Mouse (Mus musculus) intestine, embryonic 15.5 days (tissue): ENCODE results near the gene Oser1. TPM values are rescaled to one million over a fixed set of nuclear protein-coding genes. Genes with fewer than 3 reads are reported as not detected.
"Not testable (repeated sequence)": the region's sequence is repeated elsewhere in the genome, so short reads cannot be mapped to it uniquely, and the experiment has no call there.

Source experiments
- ATAC-seq: fragments of 200-750 bp; cut with Nextera tagmentation; 2 replicates; pipeline ENCODE4 v1.8.0; 2017; ENCODE audit warnings: moderate TSS enrichment, moderate library complexity
- H3K27ac ChIP-seq: fragments of 300-500 bp; sonication (generic); 2 replicates; pipeline ENCODE4 v1.5.1; 2015; ENCODE audit warnings: mild to moderate bottlenecking, inconsistent platforms
- H3K27me3 ChIP-seq: fragments of 300-500 bp; sonication (generic); replicated peaks from 2 replicates; pipeline ENCODE4 v1.6.1; 2015; ENCODE audit warnings: inconsistent platforms
- H3K36me3 ChIP-seq: fragments of 300-500 bp; sonication (generic); 2 replicates; pipeline ENCODE4 v1.6.1; 2015; ENCODE audit warnings: inconsistent platforms
- H3K4me1 ChIP-seq: fragments of 300-500 bp; sonication (generic); replicated peaks from 2 replicates; pipeline ENCODE4 v1.6.1; 2015; ENCODE audit warnings: inconsistent platforms
- H3K4me2 ChIP-seq: fragments of 300-500 bp; sonication (generic); replicated peaks from 2 replicates; pipeline ENCODE4 v1.6.1; 2015; ENCODE audit warnings: mild to moderate bottlenecking, inconsistent platforms
- H3K4me3 ChIP-seq: fragments of 300-500 bp; sonication (generic); replicated peaks from 2 replicates; pipeline ENCODE4 v1.5.1; 2015; ENCODE audit warnings: inconsistent platforms
- H3K9ac ChIP-seq: fragments of 300-500 bp; sonication (generic); 2 replicates; pipeline ENCODE4 v1.6.1; 2015; ENCODE audit warnings: inconsistent platforms
- H3K9me3 ChIP-seq: fragments of 300-500 bp; sonication (generic); 2 replicates; pipeline ENCODE4 v1.6.1; 2016; ENCODE audit warnings: inconsistent platforms
- WGBS: fragments of 180-500 bp; shearing (Covaris S2); methylation state at CpG from one replicate; pipeline ENCODE4 v1.1.7; 2015; 5-methylcytosine and 5-hydroxymethylcytosine counted together
- polyA plus RNA-seq: library from polyadenylated mRNA; unstranded; fragments of >200 nt; fragmentation: Nextera tagmentation; extraction: Ambion mirVana; gene quantifications from 2 replicates; pipeline ENCODE4 v1.2.1, GENCODE M21; 2015

The Oser1 gene
- polyA plus RNA-seq, 1 experiment from 2014 or later = 87.4 TPM

- no peak overlapping the region for H3K4me3 ChIP-seq
- H3K36me3 ChIP-seq = peaks cover 6% of the 10 kb centered on the region; the same call in 1 of the 2 replicates
- H3K4me2 ChIP-seq = no peak overlapping the region
- H3K27me3 ChIP-seq = no peaks in the 10 kb centered on the region
- no peak overlapping the region for H3K27ac ChIP-seq
- no peaks in the 10 kb centered on the region for H3K9me3 ChIP-seq
- no peak overlapping the region for H3K9ac ChIP-seq
- no peak for ATAC-seq
- H3K4me1 ChIP-seq = peaks cover 13% of the 10 kb centered on the region
- WGBS = 81% methylated on average over 6 of the region's 6 CpGs
Observed at GRCm38 (mm10) chr2:163417026-163417425, 7.5 kb downstream of the Oser1 start.

GRCm38 (mm10) chr2:163412846-163413590, 11.5 kb downstream of the Oser1 start:
- Histone ChIP-seq H3K36me3 (peaks cover 17% of the 10 kb centered on the region), H3K27ac (no peak overlapping the region), H3K4me1 (peaks cover 3% of the 10 kb centered on the region), H3K27me3 (no peaks in the 10 kb centered on the region), H3K4me3 (no peak overlapping the region), H3K9me3 (no peaks in the 10 kb centered on the region), H3K4me2 (no peak overlapping the region), H3K9ac (no peak overlapping the region)
- ATAC-seq = no peak
- WGBS = 87% methylated on average over 9 of the region's 9 CpGs

- peaks cover 17% of the 10 kb centered on the region for H3K36me3 ChIP-seq
- no peaks in the 10 kb centered on the region; the same call in 1 of the 2 replicates for H3K4me1 ChIP-seq
- no peak for ATAC-seq
- H3K4me3 ChIP-seq = no peak overlapping the region
- H3K9me3 ChIP-seq = no peaks in the 10 kb centered on the region
- 89% methylated on average over 4 of the region's 4 CpGs for WGBS
- H3K27me3 ChIP-seq = no peaks in the 10 kb centered on the region
- H3K9ac ChIP-seq = no peak overlapping the region
- no peak overlapping the region for H3K27ac ChIP-seq
- no peak overlapping the region for H3K4me2 ChIP-seq
Observed at GRCm38 (mm10) chr2:163412419-163412818, 12.1 kb downstream of the Oser1 start.

- ATAC-seq = no peak
- H3K4me2 ChIP-seq = no peak overlapping the region
- no peak overlapping the region for H3K9ac ChIP-seq
- no peak overlapping the region for H3K27ac ChIP-seq
- WGBS = 88% methylated on average over 4 of the region's 4 CpGs
- peaks cover 20% of the 10 kb centered on the region for H3K36me3 ChIP-seq
- H3K4me3 ChIP-seq = no peak overlapping the region
- H3K9me3 ChIP-seq = no peaks in the 10 kb centered on the region
- no peaks in the 10 kb centered on the region for H3K27me3 ChIP-seq
- no peaks in the 10 kb centered on the region for H3K4me1 ChIP-seq
Observed at GRCm38 (mm10) chr2:163411840-163412239, 12.7 kb downstream of the Oser1 start.

- not testable (repeated sequence) for H3K4me2 ChIP-seq, H3K4me1 ChIP-seq, H3K27ac ChIP-seq, H3K4me3 ChIP-seq, H3K9me3 ChIP-seq, ATAC-seq, H3K27me3 ChIP-seq, H3K9ac ChIP-seq
- 89% methylated on average over 3 of the region's 3 CpGs for WGBS
- H3K36me3 ChIP-seq = peaks cover 20% of the 10 kb centered on the region
Observed at GRCm38 (mm10) chr2:163411344-163411743, 13.2 kb downstream of the Oser1 start.

- H3K4me2 ChIP-seq = no peak overlapping the region
- no peak overlapping the region for H3K9ac ChIP-seq
- no peaks in the 10 kb centered on the region for H3K9me3 ChIP-seq
- WGBS = 92% methylated on average over 3 of the region's 3 CpGs
- H3K4me3 ChIP-seq = no peak overlapping the region
- no peak for ATAC-seq
- H3K4me1 ChIP-seq = no peaks in the 10 kb centered on the region
- H3K27me3 ChIP-seq = no peaks in the 10 kb centered on the region
- peaks cover 20% of the 10 kb centered on the region for H3K36me3 ChIP-seq
- H3K27ac ChIP-seq = no peak overlapping the region
Observed at GRCm38 (mm10) chr2:163410211-163410610, 14.3 kb downstream of the Oser1 start.

- 54% methylated on average over 8 of the region's 8 CpGs for WGBS
- no peaks in the 10 kb centered on the region for H3K9me3 ChIP-seq
- H3K27ac ChIP-seq = peak overlapping the region; percentile 33; the same call in 1 of the 2 replicates
- no peak overlapping the region for H3K4me2 ChIP-seq
- peaks cover 3% of the 10 kb centered on the region; the same call in 1 of the 2 replicates for H3K36me3 ChIP-seq
- H3K9ac ChIP-seq = no peak overlapping the region
- H3K4me3 ChIP-seq = no peak overlapping the region
- H3K27me3 ChIP-seq = no peaks in the 10 kb centered on the region
- ATAC-seq = peak; percentile 85
- no peaks in the 10 kb centered on the region for H3K4me1 ChIP-seq
Observed at GRCm38 (mm10) chr2:163404037-163404815, 20.3 kb downstream of the Oser1 start.

- no peak overlapping the region for H3K9ac ChIP-seq
- no peaks in the 10 kb centered on the region for H3K9me3 ChIP-seq
- H3K27me3 ChIP-seq = no peaks in the 10 kb centered on the region
- 0 out of 2 replicates have a peak, but pooled peaks cover 3% of the 10 kb centered on the region for H3K4me1 ChIP-seq
- no peak overlapping the region for H3K4me2 ChIP-seq
- ATAC-seq = no peak
- H3K4me3 ChIP-seq = no peak overlapping the region
- H3K27ac ChIP-seq = no peak overlapping the region
- no peaks in the 10 kb centered on the region for H3K36me3 ChIP-seq
- WGBS = 9% methylated on average over 8 of the region's 8 CpGs
Observed at GRCm38 (mm10) chr2:163401221-163401620, 23.3 kb downstream of the Oser1 start.

- 0 out of 2 replicates have a peak, but pooled peaks cover 3% of the 10 kb centered on the region for H3K4me1 ChIP-seq
- H3K4me3 ChIP-seq = no peak overlapping the region
- H3K9ac ChIP-seq = no peak overlapping the region
- no peak overlapping the region for H3K27ac ChIP-seq
- H3K9me3 ChIP-seq = no peaks in the 10 kb centered on the region
- no peak overlapping the region for H3K4me2 ChIP-seq
- H3K27me3 ChIP-seq = no peaks in the 10 kb centered on the region
- 67% methylated on average over 8 of the region's 8 CpGs for WGBS
- no peaks in the 10 kb centered on the region for H3K36me3 ChIP-seq
- no peak for ATAC-seq
Observed at GRCm38 (mm10) chr2:163399222-163399621, 25.3 kb downstream of the Oser1 start.

GRCm38 (mm10) chr2:163398770-163399169, 25.7 kb downstream of the Oser1 start:
- Histone ChIP-seq H3K36me3 (no peaks in the 10 kb centered on the region), H3K27ac (peak overlapping the region; percentile 79), H3K9ac (peak overlapping the region; percentile 33; the same call in 1 of the 2 replicates), H3K4me1 (0 out of 2 replicates have a peak, but pooled peaks cover 3% of the 10 kb centered on the region), H3K9me3 (no peaks in the 10 kb centered on the region), H3K4me3 (no peak overlapping the region), H3K4me2 (no peak overlapping the region), H3K27me3 (no peaks in the 10 kb centered on the region)
- ATAC-seq = no peak
- WGBS = 72% methylated on average over 4 of the region's 4 CpGs

- ATAC-seq = peak; percentile 79
- 8% methylated on average over 10 of the region's 10 CpGs for WGBS
- H3K9me3 ChIP-seq = no peaks in the 10 kb centered on the region
Observed at GRCm38 (mm10) chr2:163397905-163398304, 26.6 kb downstream of the Oser1 start, which contains the start of gene Jph2. Jph2 (minus strand) TSS chr2:163397993.

GRCm38 (mm10) chr2:163397071-163397470, 27.4 kb downstream of the Oser1 start:
- no peaks in the 10 kb centered on the region for H3K9me3 ChIP-seq
- 85% methylated on average over 19 of the region's 19 CpGs for WGBS
- H3K4me3 ChIP-seq = peak overlapping the region; percentile 30
- peaks cover 7% of the 10 kb centered on the region; the same call in 1 of the 2 replicates for H3K4me1 ChIP-seq
- peak overlapping the region; percentile 79 for H3K27ac ChIP-seq
- ATAC-seq = no peak
- no peaks in the 10 kb centered on the region for H3K36me3 ChIP-seq
- peak overlapping the region; percentile 52 for H3K4me2 ChIP-seq
- no peaks in the 10 kb centered on the region for H3K27me3 ChIP-seq
- H3K9ac ChIP-seq = peak overlapping the region; percentile 33; the same call in 1 of the 2 replicates

More at GRCm38 (mm10) chr2:163397905-163398304, 26.6 kb downstream of the Oser1 start, which contains the start of gene Jph2:
- Histone ChIP-seq H3K4me1 (0 out of 2 replicates have a peak, but pooled peaks cover 3% of the 10 kb centered on the region), H3K4me2 (peak within 1 kb of the TSS; percentile 52), H3K4me3 (peak within 1 kb of the TSS; percentile 30), H3K27me3 (no peaks in the 10 kb centered on the region), H3K9ac (peak within 1 kb of the TSS; percentile 33), H3K36me3 (no peaks in the 10 kb centered on the region), H3K27ac (peak within 1 kb of the TSS; percentile 79)
